35 mouse cellular contexts compared by ENCODE assay signal in the genomic region with DNA sequence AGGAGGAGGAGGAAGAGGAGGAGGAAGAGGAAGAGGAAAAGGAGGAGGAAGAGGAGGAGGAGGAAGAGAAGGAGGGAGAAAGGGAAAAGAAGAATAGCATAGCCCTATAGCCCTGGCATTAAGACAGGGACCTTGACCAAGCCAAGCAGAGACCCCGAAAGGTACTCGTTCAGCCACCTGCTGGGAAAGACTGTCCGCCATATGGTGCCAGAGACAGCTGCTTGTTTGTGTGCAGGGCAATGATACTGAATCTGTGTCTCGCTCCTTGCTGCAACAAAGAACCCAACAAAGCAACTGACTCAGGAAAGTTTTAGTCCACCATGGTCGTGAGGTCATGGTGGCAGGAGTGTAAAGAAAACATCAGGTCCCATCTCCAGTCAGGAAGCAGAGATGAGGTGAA. TPM values are rescaled to one million over a fixed set of nuclear protein-coding genes. Genes with fewer than 3 reads are reported as not detected.
"Had no signal": no experiment of that assay in that cellular context is flagged by ENCODE, and none has a peak within 500 bp of the region (broad histone marks: within the 10 kb centered on the region; RNA-seq: fewer than 3 reads in every experiment).

No protein-coding gene starts in this region.

- H3K4me1 ChIP-seq: limb, embryonic 10.5 days; limb, embryonic 12.5 days; limb, embryonic 13.5 days; limb, embryonic 15.5 days; liver, embryonic 12.5 days; liver, embryonic 13.5 days; liver, embryonic 15.5 days; lung, embryonic 15.5 days; megakaryocyte, embryonic 14.5 days; midbrain, embryonic 10.5 days; midbrain, embryonic 12.5 days; midbrain, embryonic 13.5 days; midbrain, embryonic 15.5 days; neural tube, embryonic 12.5 days; neural tube, embryonic 13.5 days had no signal

- H3K9ac ChIP-seq: limb, embryonic 12.5 days; limb, embryonic 13.5 days; limb, embryonic 15.5 days; liver, embryonic 12.5 days; liver, embryonic 13.5 days; liver, embryonic 14.5 days; liver, embryonic 15.5 days; liver, postnatal 0 days; lung, embryonic 14.5 days; lung, embryonic 15.5 days; midbrain, embryonic 12.5 days; midbrain, embryonic 13.5 days; midbrain, embryonic 15.5 days; neural tube, embryonic 12.5 days; neural tube, embryonic 13.5 days had no signal

- H3K36me3 ChIP-seq: limb, embryonic 10.5 days; limb, embryonic 12.5 days; limb, embryonic 13.5 days; limb, embryonic 15.5 days; liver, embryonic 13.5 days; liver, embryonic 15.5 days; lung, embryonic 15.5 days; midbrain, embryonic 12.5 days; midbrain, embryonic 13.5 days; midbrain, embryonic 15.5 days; neural tube, embryonic 12.5 days; neural tube, embryonic 13.5 days had no signal

- H3K27ac ChIP-seq: limb, embryonic 10.5 days; limb, embryonic 12.5 days; limb, embryonic 13.5 days; limb, embryonic 15.5 days; liver, embryonic 12.5 days; liver, embryonic 13.5 days; liver, embryonic 14.5 days; liver, embryonic 15.5 days; lung, embryonic 15.5 days; macrophage; midbrain, embryonic 10.5 days; midbrain, embryonic 12.5 days; midbrain, embryonic 13.5 days; midbrain, embryonic 15.5 days; neural tube, embryonic 12.5 days; neural tube, embryonic 13.5 days had no signal

- ATAC-seq: liver, embryonic 12.5 days; liver, postnatal 0 days; lung, postnatal 0 days; midbrain, embryonic 13.5 days; midbrain, embryonic 15.5 days; midbrain, embryonic 16.5 days had no signal

- DNase-seq: liver; liver, embryonic 13.5 days; liver, postnatal 0 days; lung, adult 18-20 months; lung, adult 2 months; lung, embryonic 14.5 days; lung, postnatal 10 days; lung, postnatal 14 days; lung, postnatal 36 days; lung, postnatal 4 days; midbrain, embryonic 14.5 days had no signal

- H3K4me3 ChIP-seq: limb, embryonic 10.5 days; limb, embryonic 12.5 days; limb, embryonic 13.5 days; limb, embryonic 15.5 days; liver, embryonic 12.5 days; liver, embryonic 13.5 days; liver, embryonic 15.5 days; lung, embryonic 15.5 days; megakaryocyte, embryonic 14.5 days; midbrain, embryonic 10.5 days; midbrain, embryonic 12.5 days; midbrain, embryonic 13.5 days; midbrain, embryonic 15.5 days; myocyte; neural tube, embryonic 12.5 days; neural tube, embryonic 13.5 days had no signal

- H3K9me3 ChIP-seq: limb, embryonic 10.5 days; limb, embryonic 12.5 days; limb, embryonic 13.5 days; limb, embryonic 15.5 days; liver, embryonic 12.5 days; liver, embryonic 13.5 days; liver, embryonic 15.5 days; lung, embryonic 15.5 days; megakaryocyte, embryonic 14.5 days; midbrain, embryonic 10.5 days; midbrain, embryonic 12.5 days; midbrain, embryonic 13.5 days; midbrain, embryonic 15.5 days; neural tube, embryonic 12.5 days; neural tube, embryonic 13.5 days had no signal

- H3K27me3 ChIP-seq: limb, embryonic 12.5 days; limb, embryonic 13.5 days; limb, embryonic 15.5 days; lung, embryonic 15.5 days; midbrain, embryonic 12.5 days; midbrain, embryonic 13.5 days; midbrain, embryonic 15.5 days; neural tube, embryonic 12.5 days; neural tube, embryonic 13.5 days had no signal

- H3K4me2 ChIP-seq: limb, embryonic 12.5 days; limb, embryonic 13.5 days; limb, embryonic 15.5 days; liver, embryonic 11.5 days; liver, embryonic 12.5 days; liver, embryonic 13.5 days; liver, embryonic 15.5 days; lung, embryonic 14.5 days; lung, embryonic 15.5 days; midbrain, embryonic 11.5 days; midbrain, embryonic 12.5 days; midbrain, embryonic 13.5 days; midbrain, embryonic 15.5 days; neural tube, embryonic 12.5 days; neural tube, embryonic 13.5 days had no signal

RNA-seq across cellular contexts. Expression of a gene that starts 34.0 kb away (rescaled TPM):
- total RNA-seq: megakaryocyte progenitor cell, adult 5-6 weeks; megakaryocyte, adult 5-6 weeks; megakaryocyte-erythroid progenitor cell, adult 5-6 weeks had no signal
- polyA plus RNA-seq: macrophage had no signal
